Mouse (Mus musculus) neural tube, embryonic 12.5 days (tissue): ENCODE data around the gene Zranb2. TPM values are rescaled to one million over a fixed set of nuclear protein-coding genes. Genes with fewer than 3 reads are reported as not detected.

ENCODE experiments used
- ATAC-seq: fragments of 200-750 bp; cut with Nextera tagmentation; 2 replicates; pipeline ENCODE4 v1.8.0; 2017; ENCODE audit warnings: low read depth, mild to moderate bottlenecking, moderate TSS enrichment, moderate library complexity; ENCODE audit not compliant: low FRiP score
- H3K27ac ChIP-seq: fragments of 300-500 bp; sonication (generic); 2 replicates; pipeline ENCODE4 v1.5.1; 2016
- H3K27me3 ChIP-seq: fragments of 300-500 bp; sonication (generic); replicated peaks from 2 replicates; pipeline ENCODE4 v1.6.1; 2016; ENCODE audit warnings: mild to moderate bottlenecking
- H3K36me3 ChIP-seq: fragments of 300-500 bp; sonication (generic); 2 replicates; pipeline ENCODE4 v1.6.1; 2016; ENCODE audit warnings: mild to moderate bottlenecking
- H3K4me1 ChIP-seq: fragments of 300-500 bp; sonication (generic); 2 replicates; pipeline ENCODE4 v1.6.1; 2016
- H3K4me2 ChIP-seq: fragments of 300-500 bp; sonication (generic); replicated peaks from 2 replicates; pipeline ENCODE4 v1.6.1; 2016; ENCODE audit warnings: mild to moderate bottlenecking
- H3K4me3 ChIP-seq: fragments of 300-500 bp; sonication (generic); 2 replicates; pipeline ENCODE4 v1.5.1; 2016
- H3K9ac ChIP-seq: fragments of 300-500 bp; sonication (generic); 2 replicates; pipeline ENCODE4 v1.6.1; 2016; ENCODE audit warnings: mild to moderate bottlenecking
- H3K9me3 ChIP-seq: fragments of 300-500 bp; sonication (generic); 2 replicates; pipeline ENCODE4 v1.6.1; 2016; ENCODE audit warnings: mild to moderate bottlenecking
- WGBS: fragments of 180-500 bp; shearing (Covaris S2); methylation state at CpG from one replicate; pipeline ENCODE4 v1.1.7; 2016; 5-methylcytosine and 5-hydroxymethylcytosine counted together
- polyA plus RNA-seq: library from polyadenylated mRNA; unstranded; fragments of >200 nt; fragmentation: Nextera tagmentation; extraction: Ambion mirVana; gene quantifications from 2 replicates; pipeline ENCODE4 v1.2.1, GENCODE M21; 2016

Gene Zranb2
- polyA plus RNA-seq: 120 and 129 TPM in 2 replicates

DNA sequence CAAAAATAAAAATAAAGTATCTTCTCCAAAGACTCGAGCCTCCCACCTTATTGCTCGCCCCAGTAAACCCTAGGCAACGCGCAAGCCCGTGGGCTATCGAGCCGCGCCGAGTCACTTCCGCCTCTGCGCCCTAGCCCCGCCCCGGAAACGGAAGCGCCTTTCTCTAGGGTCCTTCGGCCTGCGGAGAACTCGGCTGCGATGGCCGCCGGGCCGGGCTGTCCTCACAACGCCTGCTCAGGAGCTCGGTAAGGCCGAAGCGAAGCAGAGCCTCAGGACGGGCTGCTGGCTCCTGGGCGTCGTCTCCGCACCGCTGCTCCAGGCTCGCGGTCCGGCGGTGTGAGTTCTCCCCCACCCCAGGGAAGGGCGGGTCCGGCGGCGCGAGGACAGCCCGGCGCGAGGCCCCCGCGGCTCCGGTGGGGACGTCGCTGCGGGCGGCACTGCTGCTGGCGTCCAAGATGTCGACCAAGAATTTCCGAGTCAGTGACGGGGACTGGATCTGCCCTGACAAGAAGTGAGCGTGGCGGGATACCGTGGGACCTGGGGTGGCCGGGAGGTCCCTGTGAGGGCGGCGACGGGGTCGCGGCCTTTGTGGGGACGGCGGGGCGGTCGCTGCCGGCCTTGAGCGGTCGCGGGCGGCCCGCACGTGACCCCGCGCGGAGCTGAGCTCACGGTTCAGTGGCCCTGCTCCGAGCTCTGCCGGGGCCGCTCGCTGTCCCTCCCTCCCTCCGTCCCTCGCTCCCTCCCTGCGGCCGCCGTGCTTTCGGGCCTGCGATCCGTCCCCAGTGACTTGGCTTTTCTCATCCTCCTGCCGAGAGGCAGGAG lies at the start of gene Zranb2:
TSS of gene Zranb2 (plus strand) at position 197 of the 822 bp plus-strand sequence.
- under 1% methylated on average over 87 of the region's 91 CpGs for WGBS

DNA sequence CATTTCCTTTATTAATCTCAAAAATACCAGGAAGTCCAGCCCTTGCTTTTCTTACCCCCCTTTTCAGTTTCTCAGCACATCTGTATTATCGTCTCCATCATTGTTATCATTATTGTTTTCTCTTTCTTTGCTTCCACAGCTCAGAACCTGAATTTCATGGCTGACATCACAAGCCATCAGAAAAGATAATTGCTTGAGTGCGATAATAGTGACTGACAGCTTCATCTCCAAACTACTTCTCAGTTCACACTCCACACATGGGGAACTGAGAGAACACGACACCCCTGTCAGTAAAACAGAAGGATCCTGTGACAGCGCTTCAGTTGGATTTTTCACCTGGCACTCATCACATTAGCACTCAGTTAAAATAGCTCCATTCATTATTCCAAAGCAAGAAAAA lies 41.9 kb upstream of the Zranb2 start:
- no peaks in the 10 kb centered on the region for H3K9me3 ChIP-seq
- no peak overlapping the region for H3K9ac ChIP-seq
- no peaks in the 10 kb centered on the region for H3K27me3 ChIP-seq
- WGBS: 83% methylated on average over 4 of the region's 4 CpGs
- H3K4me1 ChIP-seq: no peaks in the 10 kb centered on the region
- H3K4me3 ChIP-seq: no peak overlapping the region
- ATAC-seq: no peak
- H3K27ac ChIP-seq: no peak overlapping the region
- H3K4me2 ChIP-seq: no peak overlapping the region
- H3K36me3 ChIP-seq: no peaks in the 10 kb centered on the region

More for the DNA sequence above, at the start of gene Zranb2:
- peaks cover 24% of the 10 kb centered on the region for H3K27me3 ChIP-seq
- H3K36me3 ChIP-seq: peaks cover 9% of the 10 kb centered on the region
- peak within 1 kb of the TSS; percentile 83 for H3K4me3 ChIP-seq
- H3K27ac ChIP-seq: peak within 1 kb of the TSS; percentile 82
- no peaks in the 10 kb centered on the region for H3K9me3 ChIP-seq
- peak within 1 kb of the TSS; percentile 81 for H3K4me2 ChIP-seq
- H3K4me1 ChIP-seq: peaks cover 3% of the 10 kb centered on the region
- ATAC-seq: peak; percentile 98
- H3K9ac ChIP-seq: peak within 1 kb of the TSS; percentile 87

DNA sequence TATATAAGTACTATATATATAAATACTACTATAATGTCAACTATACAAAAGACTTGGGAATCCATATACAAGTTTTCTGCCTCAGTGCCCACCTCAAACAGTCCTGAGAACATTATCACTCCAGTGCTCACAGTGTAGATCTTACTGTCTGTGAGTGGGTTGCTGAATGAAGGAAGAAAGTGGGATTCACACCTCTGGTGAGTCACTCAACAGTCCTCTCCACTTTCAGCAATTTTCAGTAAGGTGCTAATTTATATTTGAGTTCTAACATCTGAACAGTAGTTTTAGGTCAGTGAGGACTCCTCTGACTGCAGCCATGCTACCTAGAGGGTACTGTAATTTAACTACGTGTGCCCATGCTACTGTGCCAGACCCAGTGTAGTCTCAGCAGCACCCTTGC lies 31.7 kb upstream of the Zranb2 start:
- no peak overlapping the region for H3K27ac ChIP-seq
- no peaks in the 10 kb centered on the region for H3K9me3 ChIP-seq
- no peaks in the 10 kb centered on the region for H3K36me3 ChIP-seq
- ATAC-seq: no peak
- no peak overlapping the region for H3K4me2 ChIP-seq
- H3K4me3 ChIP-seq: no peak overlapping the region
- no peak overlapping the region for H3K9ac ChIP-seq
- H3K27me3 ChIP-seq: no peaks in the 10 kb centered on the region
- 77% methylated on average over 1 of the region's 1 CpGs for WGBS
- H3K4me1 ChIP-seq: no peaks in the 10 kb centered on the region

DNA sequence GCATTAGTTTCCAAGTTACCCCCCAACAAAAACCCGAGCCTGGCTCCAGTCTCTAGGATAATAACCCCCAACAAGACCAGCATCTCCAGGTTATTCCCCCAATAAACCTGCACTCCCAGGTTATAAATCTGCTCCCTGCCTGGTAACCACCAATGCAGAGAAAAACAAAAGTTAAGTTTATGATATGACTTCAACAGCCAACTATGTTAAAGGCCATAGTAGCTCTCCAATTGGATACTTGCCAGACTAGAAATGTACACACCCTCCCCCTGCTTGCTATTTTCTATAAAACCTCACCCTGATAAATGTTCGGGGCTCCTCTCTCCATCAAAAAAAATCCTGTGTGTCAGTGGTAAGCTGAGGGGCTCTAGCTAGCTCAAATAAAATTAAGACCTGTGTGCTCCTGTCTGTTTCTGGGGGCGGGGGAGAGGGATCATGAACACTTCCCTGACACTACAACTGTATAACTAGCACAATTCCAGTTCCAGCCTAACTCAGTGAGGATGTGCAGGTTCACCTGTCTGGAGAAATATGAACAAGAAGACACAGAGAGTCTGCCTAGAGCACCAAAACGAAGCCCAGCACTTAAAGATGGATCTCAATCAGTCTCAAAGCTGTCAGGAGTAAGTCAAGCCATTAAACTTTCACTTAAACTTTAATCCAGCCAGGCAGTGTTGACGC lies 19.7 kb upstream of the Zranb2 start:
- WGBS: 67% methylated on average over 5 of the region's 5 CpGs
- Histone ChIP-seq H3K4me3 (no peak overlapping the region), H3K27me3 (no peaks in the 10 kb centered on the region), H3K27ac (no peak overlapping the region), H3K9ac (no peak overlapping the region), H3K4me2 (no peak overlapping the region), H3K36me3 (no peaks in the 10 kb centered on the region), H3K9me3 (no peaks in the 10 kb centered on the region), H3K4me1 (no peaks in the 10 kb centered on the region)
- no peak for ATAC-seq

DNA sequence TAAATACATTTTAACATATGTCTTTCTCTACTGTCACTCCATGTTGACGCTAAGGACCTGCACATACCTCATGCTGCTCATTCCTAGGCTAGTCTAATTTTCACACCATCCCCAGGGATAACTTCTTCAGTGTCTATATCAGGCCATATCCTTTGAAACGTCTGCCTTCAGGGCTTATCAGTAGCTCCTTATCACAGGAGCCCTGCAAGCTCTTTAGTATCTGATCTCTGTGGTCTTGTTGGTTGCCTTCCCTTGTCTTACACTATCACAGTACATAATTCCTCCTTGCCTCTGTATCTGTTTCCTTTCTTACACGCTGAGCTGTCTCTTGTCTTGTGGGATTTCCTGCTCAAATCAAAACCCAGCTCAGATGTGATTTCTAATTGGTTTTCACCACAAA lies 17.5 kb upstream of the Zranb2 start:
- Histone ChIP-seq H3K9me3 (no peaks in the 10 kb centered on the region), H3K4me3 (no peak overlapping the region), H3K4me1 (no peaks in the 10 kb centered on the region), H3K27me3 (no peaks in the 10 kb centered on the region), H3K4me2 (no peak overlapping the region), H3K36me3 (no peaks in the 10 kb centered on the region), H3K9ac (no peak overlapping the region), H3K27ac (no peak overlapping the region)
- ATAC-seq: no peak
- 72% methylated on average over 3 of the region's 3 CpGs for WGBS

DNA sequence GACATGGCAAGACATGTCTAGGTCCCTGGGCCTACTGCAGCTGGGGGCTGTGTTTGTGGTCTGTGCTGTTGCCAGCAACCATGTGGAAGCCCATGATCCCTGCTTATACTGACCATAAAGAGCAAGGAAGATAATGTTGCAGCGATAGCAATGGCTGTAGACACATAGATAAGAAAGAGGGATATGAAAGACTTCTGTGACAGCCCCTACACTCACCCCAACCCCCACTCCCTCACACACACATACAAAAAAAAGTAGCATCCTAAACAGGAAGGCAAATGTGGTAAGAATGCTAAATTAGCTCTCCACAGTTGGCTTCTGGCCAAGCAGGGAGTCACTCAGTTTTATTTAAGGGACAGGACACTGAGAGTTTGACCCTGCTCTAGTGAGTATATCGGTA lies 16.0 kb upstream of the Zranb2 start:
- 75% methylated on average over 2 of the region's 2 CpGs for WGBS
- H3K27ac ChIP-seq: no peak overlapping the region
- ATAC-seq: no peak
- H3K4me2 ChIP-seq: no peak overlapping the region
- no peaks in the 10 kb centered on the region for H3K4me1 ChIP-seq
- no peaks in the 10 kb centered on the region for H3K27me3 ChIP-seq
- H3K9ac ChIP-seq: no peak overlapping the region
- no peaks in the 10 kb centered on the region for H3K9me3 ChIP-seq
- no peak overlapping the region for H3K4me3 ChIP-seq
- no peaks in the 10 kb centered on the region for H3K36me3 ChIP-seq

DNA sequence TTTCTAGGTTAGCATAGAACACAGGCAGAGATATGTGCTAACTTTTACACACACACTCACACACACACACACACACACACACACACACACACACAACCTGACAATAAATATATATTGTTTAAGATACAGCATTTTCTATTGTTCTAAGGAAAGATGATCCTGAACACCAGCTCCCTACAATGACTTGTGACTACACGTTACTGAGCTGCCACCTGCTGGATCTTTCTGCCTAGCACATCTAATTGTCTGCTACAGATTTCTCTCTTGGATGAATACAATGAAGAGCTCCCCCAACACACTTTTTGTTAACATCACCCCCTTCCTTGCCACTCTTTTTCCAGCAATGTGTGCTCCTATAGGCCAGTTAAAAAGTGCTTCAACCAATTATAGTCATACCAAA lies 13.5 kb upstream of the Zranb2 start:
- Histone ChIP-seq H3K27ac (no peak overlapping the region), H3K36me3 (no peaks in the 10 kb centered on the region), H3K4me2 (no peak overlapping the region), H3K9ac (no peak overlapping the region), H3K27me3 (no peaks in the 10 kb centered on the region), H3K4me1 (no peaks in the 10 kb centered on the region), H3K9me3 (no peaks in the 10 kb centered on the region), H3K4me3 (no peak overlapping the region)
- peak; percentile 62 for ATAC-seq
- 5% methylated on average over 1 of the region's 1 CpGs for WGBS

DNA sequence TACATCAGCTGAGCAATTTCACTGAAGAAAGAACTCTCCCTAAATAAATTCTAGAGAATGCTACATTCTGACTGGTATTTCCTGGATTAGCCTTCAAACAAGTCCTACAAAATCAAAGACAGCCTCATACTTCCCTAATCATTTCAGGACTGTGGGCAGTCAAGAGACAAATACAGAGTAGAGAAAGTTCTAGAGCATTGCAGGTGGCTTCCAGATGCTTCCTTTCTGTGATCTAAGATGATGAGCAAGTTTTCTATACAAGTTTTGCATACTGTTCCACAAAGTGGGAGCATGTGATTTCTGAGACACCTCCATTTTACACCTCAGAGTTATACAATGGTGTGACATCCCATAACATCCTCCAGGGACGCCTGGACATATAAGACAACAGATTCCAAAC lies 10.1 kb upstream of the Zranb2 start:
- H3K27me3 ChIP-seq: no peaks in the 10 kb centered on the region; the same call in 1 of the 2 replicates
- no peak overlapping the region for H3K9ac ChIP-seq
- H3K4me3 ChIP-seq: no peak overlapping the region
- H3K4me1 ChIP-seq: no peaks in the 10 kb centered on the region
- H3K9me3 ChIP-seq: no peaks in the 10 kb centered on the region
- WGBS: 40% methylated on average over 1 of the region's 1 CpGs
- no peak overlapping the region for H3K27ac ChIP-seq
- no peak for ATAC-seq
- no peak overlapping the region for H3K4me2 ChIP-seq
- no peaks in the 10 kb centered on the region for H3K36me3 ChIP-seq

DNA sequence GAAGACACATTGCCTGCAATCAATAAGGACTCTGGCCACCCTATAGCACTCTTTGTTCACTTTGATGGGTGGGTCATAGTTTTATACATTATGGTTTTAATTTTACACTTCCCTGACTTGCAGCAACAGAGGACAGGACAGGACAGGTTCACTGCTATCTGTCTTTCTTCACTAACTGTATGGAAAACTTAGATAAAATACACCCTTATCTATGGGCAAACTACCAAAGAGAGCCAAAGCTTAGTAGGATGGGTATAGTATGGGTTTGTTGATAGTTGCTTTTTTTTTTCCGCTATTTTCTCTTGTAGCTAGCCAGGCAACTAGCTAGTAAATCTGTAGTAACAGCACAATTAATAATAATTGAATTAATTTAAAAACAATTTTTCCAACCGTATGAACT lies 2.4 kb upstream of the Zranb2 start:
- no peak overlapping the region for H3K27ac ChIP-seq
- no peak overlapping the region for H3K4me3 ChIP-seq
- no peak overlapping the region for H3K4me2 ChIP-seq
- no peak for ATAC-seq
- peaks cover 26% of the 10 kb centered on the region for H3K27me3 ChIP-seq
- H3K9me3 ChIP-seq: no peaks in the 10 kb centered on the region
- H3K36me3 ChIP-seq: no peaks in the 10 kb centered on the region
- WGBS: 79% methylated on average over 2 of the region's 2 CpGs
- H3K4me1 ChIP-seq: peaks cover 3% of the 10 kb centered on the region
- H3K9ac ChIP-seq: no peak overlapping the region

DNA sequence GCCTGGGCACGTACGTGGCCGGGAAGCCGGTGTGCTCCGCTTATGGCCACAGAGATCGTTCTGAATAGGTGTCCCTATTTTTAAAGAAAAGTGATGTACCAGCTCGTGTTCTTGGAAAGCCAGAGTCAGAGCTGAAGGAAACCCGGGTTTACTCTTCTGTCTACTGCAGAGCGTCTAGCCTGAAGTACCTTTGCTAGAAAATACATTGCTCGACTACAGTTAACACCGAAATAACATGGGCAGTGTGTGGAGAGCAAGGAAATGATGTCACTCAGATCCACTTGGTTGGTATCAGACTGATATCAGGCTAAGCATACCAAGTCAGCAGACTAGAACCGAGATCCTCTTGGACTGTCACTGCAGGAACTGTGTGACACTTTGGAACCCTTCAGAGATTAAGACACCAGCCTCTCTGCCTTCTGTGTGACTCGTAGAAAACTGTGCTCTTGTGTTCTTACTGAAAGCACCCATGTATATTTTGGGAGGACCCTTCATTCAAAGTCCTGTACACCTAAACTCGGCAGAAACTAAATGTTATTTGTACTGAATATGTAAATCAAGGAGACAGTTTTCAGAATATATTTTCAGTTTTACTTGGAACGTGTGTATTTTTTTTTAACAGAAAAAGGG lies 941 bp downstream of the Zranb2 start:
- peak overlapping the region; percentile 82 for H3K27ac ChIP-seq
- peak overlapping the region; percentile 87 for H3K9ac ChIP-seq
- peaks cover 17% of the 10 kb centered on the region for H3K27me3 ChIP-seq
- H3K9me3 ChIP-seq: no peaks in the 10 kb centered on the region
- peaks cover 16% of the 10 kb centered on the region for H3K36me3 ChIP-seq
- peak overlapping the region; percentile 81 for H3K4me2 ChIP-seq
- 5% methylated on average over 15 of the region's 15 CpGs for WGBS
- peak overlapping the region; percentile 83 for H3K4me3 ChIP-seq
- H3K4me1 ChIP-seq: peaks cover 3% of the 10 kb centered on the region
- ATAC-seq: peak; percentile 23

DNA sequence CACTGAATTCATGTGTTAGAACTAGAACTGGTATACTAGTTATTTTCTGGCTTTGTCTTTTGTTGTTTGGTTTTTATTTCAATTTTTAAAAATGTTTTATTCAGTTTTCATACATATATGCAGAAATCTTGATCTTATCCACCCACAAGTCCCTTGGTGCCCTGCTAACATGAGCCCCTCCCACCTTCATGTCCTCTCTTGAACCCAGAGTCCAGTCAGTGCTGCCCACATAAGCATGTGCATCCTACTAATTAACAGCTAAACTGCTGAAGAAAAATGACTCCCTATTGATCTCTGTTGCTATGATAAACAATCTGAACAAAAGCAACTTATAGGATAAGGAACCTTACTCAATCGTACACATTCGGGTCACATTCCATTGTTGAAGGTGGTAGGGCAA lies 15.4 kb downstream of the Zranb2 start:
- no peak overlapping the region for H3K9ac ChIP-seq
- no peaks in the 10 kb centered on the region for H3K4me1 ChIP-seq
- peaks cover 37% of the 10 kb centered on the region for H3K36me3 ChIP-seq
- no peaks in the 10 kb centered on the region for H3K9me3 ChIP-seq
- ATAC-seq: no peak
- H3K27ac ChIP-seq: no peak overlapping the region
- no peak overlapping the region for H3K4me2 ChIP-seq
- no peak overlapping the region for H3K4me3 ChIP-seq
- H3K27me3 ChIP-seq: no peaks in the 10 kb centered on the region
- 96% methylated on average over 2 of the region's 2 CpGs for WGBS
